Mouse (Mus musculus): Measurements from ENCODE around the gene Mxd1. TPM values are rescaled to one million over a fixed set of nuclear protein-coding genes. Genes with fewer than 3 reads are reported as not detected.
A peak's percentile ranks its signal among the peaks of the same experiment; 100 is the strongest.

Mxd1 gene
- polyA plus RNA-seq, 1 experiment from 2014 or later: 24.5 TPM

- Histone ChIP-seq H3K4me3 (no peak overlapping the region), H3K9me3 (no peaks in the 10 kb centered on the region), H3K36me3 (replicated peaks) (peaks cover 26% of the 10 kb centered on the region; the same call in 1 of the 2 replicates), H3K9ac (no peak overlapping the region), H3K27ac (peak overlapping the region; percentile 36; the same call in 1 of the 2 replicates), H3K4me2 (no peak overlapping the region), H3K4me1 (peaks cover 24% of the 10 kb centered on the region), H3K27me3 (replicated peaks) (no peaks in the 10 kb centered on the region)
- 15% methylated on average over 2 of the region's 2 CpGs for WGBS
- no peak for ATAC-seq (replicated peaks)
Observed at GRCm38 (mm10) chr6:86670873-86671272, 1.9 kb upstream of the Mxd1 start.

- peak; percentile 100 for ATAC-seq (replicated peaks)
Observed at GRCm38 (mm10) chr6:86669240-86669727, 323 bp upstream of the Mxd1 start.

GRCm38 (mm10) chr6:86667061-86667460, 1.9 kb downstream of the Mxd1 start:
- H3K9me3 ChIP-seq: no peaks in the 10 kb centered on the region
- H3K27ac ChIP-seq: no peak overlapping the region
- no peak for ATAC-seq (replicated peaks)
- peaks cover 24% of the 10 kb centered on the region for H3K4me1 ChIP-seq
- no peaks in the 10 kb centered on the region for H3K27me3 ChIP-seq (replicated peaks)
- peak overlapping the region; percentile 86 for H3K4me2 ChIP-seq
- peak overlapping the region; percentile 94; the same call in 1 of the 2 replicates for H3K4me3 ChIP-seq
- H3K36me3 ChIP-seq (replicated peaks): peaks cover 13% of the 10 kb centered on the region
- H3K9ac ChIP-seq: no peak overlapping the region
- WGBS: 94% methylated on average over 10 of the region's 10 CpGs

More at GRCm38 (mm10) chr6:86669240-86669727, 323 bp upstream of the Mxd1 start:
- 2% methylated on average over 37 of the region's 37 CpGs for WGBS
- H3K36me3 ChIP-seq (replicated peaks): peaks cover 22% of the 10 kb centered on the region; the same call in 1 of the 2 replicates
- H3K4me2 ChIP-seq: peak overlapping the region; percentile 88
- no peaks in the 10 kb centered on the region for H3K27me3 ChIP-seq (replicated peaks)
- H3K4me1 ChIP-seq: peaks cover 24% of the 10 kb centered on the region
- H3K4me3 ChIP-seq: peak overlapping the region; percentile 94
- H3K27ac ChIP-seq: peak overlapping the region; percentile 59
- H3K9me3 ChIP-seq: no peaks in the 10 kb centered on the region
- peak overlapping the region; percentile 39 for H3K9ac ChIP-seq

GRCm38 (mm10) chr6:86665560-86666307, 3.2 kb downstream of the Mxd1 start:
- no peak overlapping the region for H3K4me3 ChIP-seq
- ATAC-seq (replicated peaks): no peak
- H3K4me2 ChIP-seq: no peak overlapping the region
- peaks cover 24% of the 10 kb centered on the region for H3K4me1 ChIP-seq
- H3K36me3 ChIP-seq (replicated peaks): peaks cover 19% of the 10 kb centered on the region
- 89% methylated on average over 17 of the region's 17 CpGs for WGBS
- H3K9me3 ChIP-seq: no peaks in the 10 kb centered on the region
- no peak overlapping the region for H3K27ac ChIP-seq
- no peaks in the 10 kb centered on the region for H3K27me3 ChIP-seq (replicated peaks)
- no peak overlapping the region for H3K9ac ChIP-seq

- H3K4me1 ChIP-seq: peaks cover 24% of the 10 kb centered on the region
- no peaks in the 10 kb centered on the region for H3K27me3 ChIP-seq (replicated peaks)
- no peak overlapping the region for H3K4me3 ChIP-seq
- H3K9me3 ChIP-seq: no peaks in the 10 kb centered on the region
- H3K9ac ChIP-seq: no peak overlapping the region
- no peak for ATAC-seq (replicated peaks)
- peaks cover 21% of the 10 kb centered on the region for H3K36me3 ChIP-seq (replicated peaks)
- H3K27ac ChIP-seq: no peak overlapping the region
- WGBS: 85% methylated on average over 5 of the region's 5 CpGs
- no peak overlapping the region for H3K4me2 ChIP-seq
Observed at GRCm38 (mm10) chr6:86665076-86665475, 3.9 kb downstream of the Mxd1 start.

GRCm38 (mm10) chr6:86660161-86660877, 8.6 kb downstream of the Mxd1 start:
- Histone ChIP-seq H3K9ac (no peak overlapping the region), H3K27me3 (replicated peaks) (no peaks in the 10 kb centered on the region), H3K4me1 (no peaks in the 10 kb centered on the region), H3K36me3 (replicated peaks) (peaks cover 44% of the 10 kb centered on the region), H3K9me3 (no peaks in the 10 kb centered on the region), H3K27ac (no peak overlapping the region), H3K4me3 (no peak overlapping the region), H3K4me2 (no peak overlapping the region)
- 78% methylated on average over 9 of the region's 9 CpGs for WGBS
- ATAC-seq (replicated peaks): no peak

GRCm38 (mm10) chr6:86658501-86658900, 10.5 kb downstream of the Mxd1 start:
- ATAC-seq (replicated peaks): no peak
- Histone ChIP-seq H3K27me3 (replicated peaks) (no peaks in the 10 kb centered on the region), H3K4me2 (no peak overlapping the region), H3K27ac (no peak overlapping the region), H3K9me3 (no peaks in the 10 kb centered on the region), H3K4me1 (no peaks in the 10 kb centered on the region), H3K9ac (no peak overlapping the region), H3K36me3 (replicated peaks) (peaks cover 44% of the 10 kb centered on the region), H3K4me3 (no peak overlapping the region)
- WGBS: 90% methylated on average over 3 of the region's 3 CpGs

GRCm38 (mm10) chr6:86654270-86654916, 14.6 kb downstream of the Mxd1 start:
- no peak for ATAC-seq (replicated peaks)
- no peak overlapping the region for H3K9ac ChIP-seq
- no peak overlapping the region for H3K4me3 ChIP-seq
- H3K27ac ChIP-seq: no peak overlapping the region
- H3K4me2 ChIP-seq: no peak overlapping the region
- no peaks in the 10 kb centered on the region for H3K27me3 ChIP-seq (replicated peaks)
- WGBS: 79% methylated on average over 9 of the region's 9 CpGs
- no peaks in the 10 kb centered on the region for H3K4me1 ChIP-seq
- H3K9me3 ChIP-seq: no peaks in the 10 kb centered on the region
- peaks cover 43% of the 10 kb centered on the region for H3K36me3 ChIP-seq (replicated peaks)

- Histone ChIP-seq H3K27ac (no peak overlapping the region), H3K4me2 (no peak overlapping the region), H3K36me3 (replicated peaks) (peaks cover 36% of the 10 kb centered on the region), H3K9ac (no peak overlapping the region), H3K4me3 (no peak overlapping the region), H3K4me1 (no peaks in the 10 kb centered on the region), H3K27me3 (replicated peaks) (no peaks in the 10 kb centered on the region), H3K9me3 (no peaks in the 10 kb centered on the region)
- 91% methylated on average over 6 of the region's 6 CpGs for WGBS
- ATAC-seq (replicated peaks): no peak
Observed at GRCm38 (mm10) chr6:86653026-86653425, 15.9 kb downstream of the Mxd1 start.

- no peaks in the 10 kb centered on the region for H3K9me3 ChIP-seq
- H3K27ac ChIP-seq: no peak overlapping the region
- H3K4me2 ChIP-seq: no peak overlapping the region
- 80% methylated on average over 7 of the region's 7 CpGs for WGBS
- no peak overlapping the region for H3K9ac ChIP-seq
- no peaks in the 10 kb centered on the region for H3K27me3 ChIP-seq (replicated peaks)
- no peak overlapping the region for H3K4me3 ChIP-seq
- peaks cover 16% of the 10 kb centered on the region for H3K36me3 ChIP-seq (replicated peaks)
- H3K4me1 ChIP-seq: no peaks in the 10 kb centered on the region
- ATAC-seq (replicated peaks): no peak
Observed at GRCm38 (mm10) chr6:86646143-86646542, 22.8 kb downstream of the Mxd1 start.

GRCm38 (mm10) chr6:86645551-86645950, 23.4 kb downstream of the Mxd1 start:
- WGBS: 88% methylated on average over 4 of the region's 4 CpGs
- H3K4me3 ChIP-seq: no peak overlapping the region
- H3K27ac ChIP-seq: no peak overlapping the region
- no peaks in the 10 kb centered on the region for H3K4me1 ChIP-seq
- no peaks in the 10 kb centered on the region for H3K27me3 ChIP-seq (replicated peaks)
- no peak overlapping the region for H3K4me2 ChIP-seq
- H3K9ac ChIP-seq: no peak overlapping the region
- no peak for ATAC-seq (replicated peaks)
- H3K9me3 ChIP-seq: no peaks in the 10 kb centered on the region
- H3K36me3 ChIP-seq (replicated peaks): peaks cover 11% of the 10 kb centered on the region

- Histone ChIP-seq H3K4me3 (no peak overlapping the region), H3K27me3 (replicated peaks) (no peaks in the 10 kb centered on the region), H3K27ac (no peak overlapping the region), H3K9ac (no peak overlapping the region), H3K36me3 (replicated peaks) (peaks cover 4% of the 10 kb centered on the region), H3K4me2 (no peak overlapping the region), H3K4me1 (no peaks in the 10 kb centered on the region), H3K9me3 (no peaks in the 10 kb centered on the region)
- ATAC-seq (replicated peaks): no peak
- WGBS: 91% methylated on average over 3 of the region's 3 CpGs
Observed at GRCm38 (mm10) chr6:86644775-86645400, 24.1 kb downstream of the Mxd1 start.

Measured in midbrain, embryonic 15.5 days (tissue).